Mouse (Mus musculus): ENCODE measurements around the gene Gnb1.

DNA sequence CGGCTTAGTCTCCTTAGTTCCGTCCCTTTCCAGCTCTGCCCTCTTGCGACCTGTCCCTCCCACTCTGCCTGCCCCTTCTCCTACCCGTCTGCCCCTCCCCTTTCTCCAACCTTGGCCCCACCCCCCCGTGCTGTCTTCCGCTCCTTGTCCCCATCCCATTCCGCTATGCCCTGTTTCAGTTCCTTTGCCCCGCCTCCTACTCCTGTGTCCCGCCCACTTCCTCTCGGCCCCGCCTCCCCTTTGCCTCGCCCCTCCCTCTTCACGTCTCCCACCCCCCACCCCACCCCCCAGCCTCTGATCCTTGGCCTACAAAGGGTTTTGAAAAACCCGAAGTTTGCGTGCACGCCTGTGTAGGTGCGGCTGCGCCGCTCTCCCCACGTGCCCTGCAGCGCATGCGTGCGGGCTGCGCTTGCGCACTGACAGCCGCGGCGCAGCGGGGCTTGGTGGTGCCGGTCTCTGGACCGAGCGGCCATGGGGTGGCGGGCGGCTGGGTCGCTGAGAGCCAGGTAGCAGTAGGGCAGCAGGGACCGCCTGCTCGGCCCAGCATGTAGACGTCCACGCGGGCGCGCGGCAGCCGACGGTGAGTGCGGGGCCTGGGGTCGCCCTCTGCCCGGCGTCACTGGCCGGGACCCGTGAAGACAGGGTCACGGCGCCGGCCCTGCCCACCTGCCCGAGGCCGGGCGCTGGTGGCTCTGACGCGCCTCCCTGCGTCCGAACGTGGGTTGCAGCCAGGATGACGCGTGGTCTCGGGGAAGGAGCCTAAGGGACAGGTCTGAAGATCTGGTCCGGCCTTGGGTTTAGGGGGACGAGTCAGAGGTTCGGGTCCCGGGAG, 72.5 kb downstream of the Gnb1 start:
- peak; percentile 69 for TF ChIP-seq CTCF (IDR thresholded peaks at IDR 0.05; ENCODE audit: control insufficient read depth, insufficient read depth, insufficient read length)
- no peak for TF ChIP-seq MYOG (IDR thresholded peaks at IDR 0.05; ENCODE audit: control insufficient read depth, extremely low read depth, insufficient read length)
- peak; percentile 84 for TF ChIP-seq USF1 (IDR thresholded peaks at IDR 0.05; ENCODE audit: low read depth)
